17 mouse cellular contexts compared by ENCODE assay signal in genomic region chr8:121932026-121932667, GRCm38 (mm10). TPM values are rescaled to one million over a fixed set of nuclear protein-coding genes. Genes with fewer than 3 reads are reported as not detected.
DNase-seq lines count a peak whose midpoint lies in the region; ATAC-seq and TF ChIP-seq lines count a peak whose summit lies in the region.
"Had no signal": no experiment of that assay in that cellular context is flagged by ENCODE, and none has a peak within 500 bp of the region (broad histone marks: within the 10 kb centered on the region; RNA-seq: fewer than 3 reads in every experiment).

No protein-coding gene starts in this region.

- H3K9ac ChIP-seq in midbrain, embryonic 11.5 days (ENCODE audit: low read length): no peak overlapping the region
- no peak overlapping the region for H3K9ac ChIP-seq in midbrain, postnatal 0 days (replicated peaks; ENCODE audit: low read length, poor library complexity, severe bottlenecking)
- H3K9ac ChIP-seq: heart, embryonic 15.5 days; liver, embryonic 13.5 days had no signal

- DNase-seq in gastrocnemius, adult 2 months: peak; percentile 76
- no peak for DNase-seq in gastrocnemius, postnatal 10 days
- DNase-seq in midbrain, embryonic 11.5 days (ENCODE audit: low spot score, missing footprints): peak; percentile 75
- no peak for DNase-seq in midbrain, postnatal 0 days (ENCODE audit: low spot score)
- DNase-seq in adrenal gland, postnatal 10 days: peak; percentile 71
- DNase-seq in gastrocnemius, postnatal 25 days: peak; percentile 66
- DNase-seq in natural killer cell, adult 2 months (ENCODE audit: low spot score in 2 of 2): no peak
- no peak for DNase-seq in layer of hippocampus, adult 11-12 months (ENCODE audit: low spot score)
- DNase-seq: cerebellum, postnatal 10 days; liver, embryonic 13.5 days had no signal

- no peak overlapping the region for H3K4me2 ChIP-seq in midbrain, embryonic 11.5 days
- H3K4me2 ChIP-seq in midbrain, postnatal 0 days (ENCODE audit: low read depth, low read length, poor library complexity, severe bottlenecking): no peak overlapping the region
- H3K4me2 ChIP-seq: heart, embryonic 15.5 days; liver, embryonic 13.5 days had no signal

- no peaks in the 10 kb centered on the region for H3K27me3 ChIP-seq in midbrain, embryonic 11.5 days (ENCODE audit: control insufficient read depth, insufficient read depth, low read length)
- no peaks in the 10 kb centered on the region for H3K27me3 ChIP-seq in midbrain, postnatal 0 days (ENCODE audit: insufficient read depth, low read length)
- H3K27me3 ChIP-seq: heart, embryonic 15.5 days had no signal

- no peak for TF ChIP-seq CTCF in gastrocnemius, adult 2 months (IDR thresholded peaks at IDR 0.05)
- TF ChIP-seq CTCF in midbrain, postnatal 0 days (IDR thresholded peaks at IDR 0.05): no peak

- H3K36me3 ChIP-seq in midbrain, embryonic 11.5 days (ENCODE audit: control insufficient read depth, insufficient read depth, low read length): no peaks in the 10 kb centered on the region
- no peaks in the 10 kb centered on the region for H3K36me3 ChIP-seq in midbrain, postnatal 0 days (ENCODE audit: insufficient read depth, low read length)
- H3K36me3 ChIP-seq: forebrain, embryonic 10.5 days; G1E; heart, embryonic 15.5 days; liver, embryonic 13.5 days had no signal

- intact Hi-C loops in gastrocnemius, adult 2 months (cut with DNase I): no loop called here

- H3K9me3 ChIP-seq in midbrain, embryonic 11.5 days (ENCODE audit: control insufficient read depth, low read length): no peaks in the 10 kb centered on the region
- no peaks in the 10 kb centered on the region for H3K9me3 ChIP-seq in midbrain, postnatal 0 days (ENCODE audit: low read length)
- H3K9me3 ChIP-seq: forebrain, embryonic 10.5 days; G1E; heart, embryonic 15.5 days; liver, embryonic 13.5 days had no signal

- H3K4me3 ChIP-seq in gastrocnemius, adult 2 months: no peak overlapping the region
- H3K4me3 ChIP-seq in midbrain, embryonic 11.5 days (ENCODE audit: low read depth, low read length): no peak overlapping the region
- H3K4me3 ChIP-seq in midbrain, postnatal 0 days (ENCODE audit: low read depth, low read length): no peak overlapping the region
- H3K4me3 ChIP-seq: forebrain, embryonic 10.5 days; heart, embryonic 15.5 days; liver, embryonic 13.5 days had no signal

- no peak for ATAC-seq in midbrain, embryonic 11.5 days (ENCODE audit: low FRiP score)
- ATAC-seq in midbrain, postnatal 0 days (ENCODE audit: low FRiP score): no peak
- ATAC-seq: lung, postnatal 0 days had no signal

- H3K27ac ChIP-seq in gastrocnemius, adult 2 months: peak overlapping the region; percentile 78
- no peak overlapping the region for H3K27ac ChIP-seq in midbrain, embryonic 11.5 days (ENCODE audit: low read depth, low read length)
- H3K27ac ChIP-seq in midbrain, postnatal 0 days (ENCODE audit: low read depth, low read length): no peak overlapping the region
- H3K27ac ChIP-seq: forebrain, embryonic 10.5 days; heart, embryonic 15.5 days; liver, embryonic 13.5 days; stomach, postnatal 0 days had no signal

- WGBS in midbrain, embryonic 11.5 days: 78% methylated on average over 12 of the region's 12 CpGs
- 62% methylated on average over 12 of the region's 12 CpGs for WGBS in midbrain, postnatal 0 days

- peaks cover 4% of the 10 kb centered on the region; the same call in 1 of the 2 replicates for H3K4me1 ChIP-seq in midbrain, embryonic 11.5 days (ENCODE audit: control insufficient read depth, insufficient read depth, low read length)
- peaks cover 4% of the 10 kb centered on the region; the same call in 1 of the 2 replicates for H3K4me1 ChIP-seq in midbrain, postnatal 0 days (ENCODE audit: insufficient read depth, low read length)
- H3K4me1 ChIP-seq: liver, embryonic 13.5 days had no signal

RNA-seq across cellular contexts. Expression of gene Car5a, which starts 12.6 kb away (rescaled TPM):
- total RNA-seq in gastrocnemius, adult 2 months (2021): not detected
- total RNA-seq in gastrocnemius, postnatal 10 days (2021): not detected
- 0.14 TPM in 1 of 2 replicates, not detected in the other for polyA plus RNA-seq in midbrain, embryonic 11.5 days (2014; fragmentation: Nextera tagmentation; extraction: Ambion mirVana)
- total RNA-seq in midbrain, postnatal 0 days (2014; rRNA removed): 0.19 TPM in 1 of 2 replicates, not detected in the other
- polyA plus RNA-seq in midbrain, postnatal 0 days (2015; fragmentation: Nextera tagmentation; extraction: Ambion mirVana): 0.17 and 0.22 TPM in 2 replicates
- 1 to 10 TPM; 2.3 to 4.6 TPM for total RNA-seq in adrenal gland, postnatal 10 days (2021)
- total RNA-seq in gastrocnemius, postnatal 25 days (2021): not detected
- polyA plus RNA-seq: forebrain, embryonic 10.5 days; heart, embryonic 15.5 days; kidney, embryonic 14.5 days; urinary bladder, adult 2 months had no signal

RNA-seq across cellular contexts. Expression of gene Banp, which starts 17.4 kb away (rescaled TPM):
- 10 to 100 TPM in 1 of 2 experiments, 1 to 10 TPM in 1; 8.8 to 18.7 TPM for total RNA-seq in gastrocnemius, adult 2 months (2021)
- 10 to 100 TPM in 1 of 2 experiments, 1 to 10 TPM in 1; 6.0 to 11.1 TPM for total RNA-seq in gastrocnemius, postnatal 10 days (2021)
- polyA plus RNA-seq in midbrain, embryonic 11.5 days (2014; fragmentation: Nextera tagmentation; extraction: Ambion mirVana): 48.8 and 53.4 TPM in 2 replicates
- 37.1 and 51.6 TPM in 2 replicates for total RNA-seq in midbrain, postnatal 0 days (2014; rRNA removed)
- polyA plus RNA-seq in midbrain, postnatal 0 days (2015; fragmentation: Nextera tagmentation; extraction: Ambion mirVana): 22.4 and 24.8 TPM in 2 replicates
- 10 to 100 TPM; 14.0 to 21.3 TPM for total RNA-seq in adrenal gland, postnatal 10 days (2021)
- total RNA-seq in gastrocnemius, postnatal 25 days (2021): 10 to 100 TPM; 11.3 to 13.9 TPM

RNA-seq across cellular contexts. Expression of gene Slc7a5, which starts 24.7 kb away (rescaled TPM):
- 1 to 10 TPM; 1.0 to 1.3 TPM for total RNA-seq in gastrocnemius, adult 2 months (2021)
- 10 to 100 TPM in 1 of 2 experiments, 1 to 10 TPM in 1; 8.1 to 10.7 TPM for total RNA-seq in gastrocnemius, postnatal 10 days (2021)
- 34.9 and 36.5 TPM in 2 replicates for polyA plus RNA-seq in midbrain, embryonic 11.5 days (2014; fragmentation: Nextera tagmentation; extraction: Ambion mirVana)
- 111 and 115 TPM in 2 replicates for total RNA-seq in midbrain, postnatal 0 days (2014; rRNA removed)
- polyA plus RNA-seq in midbrain, postnatal 0 days (2015; fragmentation: Nextera tagmentation; extraction: Ambion mirVana): 64.5 and 65.2 TPM in 2 replicates
- total RNA-seq in adrenal gland, postnatal 10 days (2021): 10 to 100 TPM; 32.0 to 47.2 TPM
- 1 to 10 TPM; 1.8 to 2.0 TPM for total RNA-seq in gastrocnemius, postnatal 25 days (2021)

Comparison
In these comparisons a context has a peak if more than half of its experiments do, and no peak if none do; other contexts are left out.
1. DNase-seq: peak in gastrocnemius, adult 2 months (single experiment), midbrain, embryonic 11.5 days (single experiment), adrenal gland, postnatal 10 days (single experiment) and gastrocnemius, postnatal 25 days (single experiment); none in gastrocnemius, postnatal 10 days (single experiment), midbrain, postnatal 0 days (single experiment), natural killer cell, adult 2 months (0 of 2) and layer of hippocampus, adult 11-12 months (single experiment).